Mouse (Mus musculus): ENCODE data around the gene Klc4.

GRCm38 (mm10) chr17:46639929-46640328, 5.9 kb downstream of the Klc4 start:
- TF ChIP-seq EP300 (IDR thresholded peaks at IDR 0.05; ENCODE audit: low read depth), result no peak
- no peak for TF ChIP-seq CTCF (IDR thresholded peaks at IDR 0.05; ENCODE audit: low read depth)
